Mouse (Mus musculus) liver, postnatal 0 days (tissue): Measurements from ENCODE around the gene Dus2.

Experiments
- CTCF ChIP-seq: sonication (generic); IDR thresholded peaks from 2 replicates; pipeline ENCODE4 v1.5.1; 2016; ENCODE audit warnings: antibody characterized with exemption, low read depth
- EP300 ChIP-seq: IDR thresholded peaks from 2 replicates; pipeline ENCODE4 v1.6.1; 2016; ENCODE audit warnings: antibody characterized with exemption, low read depth, mild to moderate bottlenecking

DNA sequence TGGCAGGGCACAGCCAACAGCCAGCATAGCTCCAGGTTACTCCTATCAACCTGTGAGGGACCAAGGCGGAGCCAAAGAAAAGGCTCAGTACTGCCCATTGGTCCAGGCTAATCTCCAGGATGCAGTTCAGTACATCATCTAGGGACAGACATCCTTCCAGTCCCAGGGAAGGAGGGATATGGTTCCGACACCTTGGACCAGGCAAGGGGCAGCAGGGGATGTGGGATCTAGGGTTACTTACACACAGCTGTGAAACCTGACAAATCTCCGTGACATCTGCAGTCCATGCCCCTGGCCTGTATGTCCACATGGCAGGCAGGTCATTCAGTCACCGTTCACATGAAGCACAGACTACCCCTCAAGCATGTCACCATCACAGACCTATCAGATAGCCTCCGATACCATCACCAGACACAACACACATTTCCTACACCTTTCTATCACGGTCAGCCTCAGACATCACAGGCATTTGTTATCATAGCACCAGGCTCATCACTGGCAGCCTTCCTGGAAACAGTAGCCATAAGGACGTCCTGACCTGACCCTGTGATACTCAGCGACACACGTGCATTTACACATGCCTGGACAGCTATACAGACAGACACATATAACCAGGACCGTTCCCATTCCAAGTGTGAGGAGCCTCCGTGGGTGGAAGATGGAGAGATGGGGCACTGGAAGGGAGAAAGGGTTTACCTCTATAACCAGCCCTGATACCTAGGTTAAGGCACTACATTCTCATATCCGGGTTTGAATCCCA, 26.5 kb upstream of the Dus2 start:
- no peak for TF ChIP-seq CTCF
- no peak for TF ChIP-seq EP300
